Mouse (Mus musculus) limb, embryonic 15.5 days (tissue): ENCODE results near the gene Itgb6. TPM values are rescaled to one million over a fixed set of nuclear protein-coding genes. Genes with fewer than 3 reads are reported as not detected.

Experiments
- ATAC-seq: fragments of 200-750 bp; cut with Nextera tagmentation; 2 replicates; pipeline ENCODE4 v1.8.0; 2017; ENCODE audit warnings: low read depth, moderate TSS enrichment; ENCODE audit not compliant: insufficient number of reproducible peaks, low FRiP score, low TSS enrichment
- H3K27ac ChIP-seq: fragments of 300-500 bp; sonication (generic); 2 replicates; pipeline ENCODE4 v1.5.1; 2015; ENCODE audit warnings: moderate library complexity, mild to moderate bottlenecking, inconsistent platforms
- H3K27me3 ChIP-seq: fragments of 300-500 bp; sonication (generic); 2 replicates; pipeline ENCODE4 v1.6.1; 2015; ENCODE audit warnings: inconsistent platforms
- H3K36me3 ChIP-seq: fragments of 300-500 bp; sonication (generic); 2 replicates; pipeline ENCODE4 v1.6.1; 2015; ENCODE audit warnings: inconsistent platforms
- H3K4me1 ChIP-seq: fragments of 300-500 bp; sonication (generic); 2 replicates; pipeline ENCODE4 v1.6.1; 2015; ENCODE audit warnings: inconsistent platforms
- H3K4me2 ChIP-seq: fragments of 300-500 bp; sonication (generic); 2 replicates; pipeline ENCODE4 v1.6.1; 2015; ENCODE audit warnings: mild to moderate bottlenecking, inconsistent platforms
- H3K4me3 ChIP-seq: fragments of 300-500 bp; sonication (generic); 2 replicates; pipeline ENCODE4 v1.5.1; 2015; ENCODE audit warnings: mild to moderate bottlenecking, inconsistent platforms
- H3K9ac ChIP-seq: fragments of 300-500 bp; sonication (generic); 2 replicates; pipeline ENCODE4 v1.6.1; 2015; ENCODE audit warnings: inconsistent platforms
- H3K9me3 ChIP-seq: fragments of 300-500 bp; sonication (generic); 2 replicates; pipeline ENCODE4 v1.6.1; 2016; ENCODE audit warnings: inconsistent platforms
- WGBS: fragments of 180-500 bp; shearing (Covaris S2); methylation state at CpG from one replicate; pipeline ENCODE4 v1.1.7; 2015; 5-methylcytosine and 5-hydroxymethylcytosine counted together
- polyA plus RNA-seq: library from polyadenylated mRNA; unstranded; fragments of >200 nt; fragmentation: Nextera tagmentation; extraction: Ambion mirVana; gene quantifications from 2 replicates; pipeline ENCODE4 v1.2.1, GENCODE M21; 2015

Itgb6 gene
- polyA plus RNA-seq, 1 experiment from 2014 or later, result 3.7 TPM

GRCm38 (mm10) chr2:60728902-60729585 is 6.6 kb upstream of the Itgb6 start:
- no peak overlapping the region for H3K4me3 ChIP-seq
- H3K27me3 ChIP-seq, result no peaks in the 10 kb centered on the region
- H3K36me3 ChIP-seq, result no peaks in the 10 kb centered on the region
- H3K4me2 ChIP-seq, result no peak overlapping the region
- H3K4me1 ChIP-seq, result peaks cover 13% of the 10 kb centered on the region
- 28% methylated on average over 10 of the region's 10 CpGs for WGBS
- no peak for ATAC-seq
- H3K9me3 ChIP-seq, result no peaks in the 10 kb centered on the region
- H3K27ac ChIP-seq, result no peak overlapping the region
- H3K9ac ChIP-seq, result no peak overlapping the region

- Histone ChIP-seq H3K27me3 (no peaks in the 10 kb centered on the region), H3K9ac (no peak overlapping the region), H3K4me3 (no peak overlapping the region), H3K27ac (no peak overlapping the region), H3K36me3 (no peaks in the 10 kb centered on the region), H3K9me3 (no peaks in the 10 kb centered on the region), H3K4me2 (no peak overlapping the region), H3K4me1 (peaks cover 8% of the 10 kb centered on the region)
- ATAC-seq, result no peak
- 80% methylated on average over 2 of the region's 2 CpGs for WGBS
Observed at GRCm38 (mm10) chr2:60724660-60725059, 2.2 kb upstream of the Itgb6 start.

GRCm38 (mm10) chr2:60722967-60723366 is 524 bp upstream of the Itgb6 start:
- Histone ChIP-seq H3K36me3 (no peaks in the 10 kb centered on the region), H3K4me2 (no peak overlapping the region), H3K4me3 (no peak overlapping the region), H3K9me3 (no peaks in the 10 kb centered on the region), H3K9ac (no peak overlapping the region), H3K27me3 (no peaks in the 10 kb centered on the region), H3K27ac (peak overlapping the region; percentile 11; the same call in 1 of the 2 replicates), H3K4me1 (no peaks in the 10 kb centered on the region)
- ATAC-seq, result no peak
- 85% methylated on average over 3 of the region's 3 CpGs for WGBS

- Histone ChIP-seq H3K9ac (no peak overlapping the region), H3K4me1 (no peaks in the 10 kb centered on the region; the same call in 1 of the 2 replicates), H3K9me3 (no peaks in the 10 kb centered on the region), H3K4me3 (no peak overlapping the region), H3K27ac (no peak overlapping the region), H3K27me3 (no peaks in the 10 kb centered on the region), H3K36me3 (no peaks in the 10 kb centered on the region), H3K4me2 (no peak overlapping the region)
- 20% methylated on average over 5 of the region's 5 CpGs for WGBS
- ATAC-seq, result no peak
Observed at GRCm38 (mm10) chr2:60720906-60721305, 1.5 kb downstream of the Itgb6 start.

- H3K4me3 ChIP-seq, result no peak overlapping the region
- H3K27me3 ChIP-seq, result no peaks in the 10 kb centered on the region
- 71% methylated on average over 8 of the region's 8 CpGs for WGBS
- peaks cover 5% of the 10 kb centered on the region for H3K4me1 ChIP-seq
- no peak overlapping the region for H3K27ac ChIP-seq
- H3K9me3 ChIP-seq, result no peaks in the 10 kb centered on the region
- no peak for ATAC-seq
- H3K9ac ChIP-seq, result no peak overlapping the region
- H3K4me2 ChIP-seq, result no peak overlapping the region
- H3K36me3 ChIP-seq, result no peaks in the 10 kb centered on the region
Observed at GRCm38 (mm10) chr2:60720205-60720604, 2.2 kb downstream of the Itgb6 start.

GRCm38 (mm10) chr2:60717348-60717747 is 5.1 kb downstream of the Itgb6 start:
- Histone ChIP-seq H3K36me3 (no peaks in the 10 kb centered on the region), H3K9me3 (no peaks in the 10 kb centered on the region), H3K4me2 (no peak overlapping the region; the same call in 1 of the 2 replicates), H3K27ac (no peak overlapping the region), H3K4me1 (peaks cover 15% of the 10 kb centered on the region), H3K9ac (no peak overlapping the region), H3K27me3 (no peaks in the 10 kb centered on the region), H3K4me3 (no peak overlapping the region)
- 60% methylated on average over 13 of the region's 13 CpGs for WGBS
- no peak for ATAC-seq

- no peak overlapping the region for H3K4me3 ChIP-seq
- no peaks in the 10 kb centered on the region for H3K27me3 ChIP-seq
- no peak for ATAC-seq
- H3K9me3 ChIP-seq, result no peaks in the 10 kb centered on the region
- H3K4me2 ChIP-seq, result no peak overlapping the region
- H3K36me3 ChIP-seq, result no peaks in the 10 kb centered on the region
- H3K9ac ChIP-seq, result no peak overlapping the region
- H3K4me1 ChIP-seq, result peaks cover 15% of the 10 kb centered on the region
- H3K27ac ChIP-seq, result no peak overlapping the region
Observed at GRCm38 (mm10) chr2:60716549-60716948, 5.9 kb downstream of the Itgb6 start.

GRCm38 (mm10) chr2:60715771-60716170 is 6.7 kb downstream of the Itgb6 start:
- ATAC-seq, result no peak
- Histone ChIP-seq H3K4me3 (no peak overlapping the region), H3K36me3 (no peaks in the 10 kb centered on the region), H3K9me3 (no peaks in the 10 kb centered on the region), H3K4me1 (peaks cover 15% of the 10 kb centered on the region), H3K27me3 (no peaks in the 10 kb centered on the region), H3K27ac (no peak overlapping the region), H3K9ac (no peak overlapping the region), H3K4me2 (no peak overlapping the region)
- 68% methylated on average over 13 of the region's 13 CpGs for WGBS

- H3K4me2 ChIP-seq, result no peak overlapping the region
- peaks cover 15% of the 10 kb centered on the region for H3K4me1 ChIP-seq
- WGBS, result 29% methylated on average over 8 of the region's 8 CpGs
- no peak overlapping the region for H3K27ac ChIP-seq
- ATAC-seq, result no peak
- no peaks in the 10 kb centered on the region for H3K27me3 ChIP-seq
- H3K9ac ChIP-seq, result no peak overlapping the region
- no peaks in the 10 kb centered on the region for H3K9me3 ChIP-seq
- H3K36me3 ChIP-seq, result no peaks in the 10 kb centered on the region
- H3K4me3 ChIP-seq, result no peak overlapping the region
Observed at GRCm38 (mm10) chr2:60714971-60715502, 7.4 kb downstream of the Itgb6 start.

GRCm38 (mm10) chr2:60714475-60714874 is 8.0 kb downstream of the Itgb6 start:
- Histone ChIP-seq H3K4me3 (no peak overlapping the region), H3K4me1 (peaks cover 15% of the 10 kb centered on the region), H3K4me2 (no peak overlapping the region), H3K36me3 (no peaks in the 10 kb centered on the region), H3K9me3 (no peaks in the 10 kb centered on the region), H3K27ac (no peak overlapping the region), H3K9ac (no peak overlapping the region), H3K27me3 (no peaks in the 10 kb centered on the region)
- no peak for ATAC-seq
- 54% methylated on average over 7 of the region's 7 CpGs for WGBS

- Histone ChIP-seq H3K4me2 (no peak overlapping the region), H3K4me1 (peaks cover 15% of the 10 kb centered on the region), H3K36me3 (no peaks in the 10 kb centered on the region), H3K27ac (no peak overlapping the region), H3K9ac (no peak overlapping the region), H3K27me3 (no peaks in the 10 kb centered on the region), H3K9me3 (no peaks in the 10 kb centered on the region), H3K4me3 (no peak overlapping the region)
- no peak for ATAC-seq
- 28% methylated on average over 8 of the region's 8 CpGs for WGBS
Observed at GRCm38 (mm10) chr2:60713857-60714256, 8.6 kb downstream of the Itgb6 start.

- WGBS, result 78% methylated on average over 5 of the region's 5 CpGs
- Histone ChIP-seq H3K36me3 (no peaks in the 10 kb centered on the region), H3K4me3 (no peak overlapping the region), H3K27me3 (no peaks in the 10 kb centered on the region), H3K9ac (no peak overlapping the region), H3K27ac (no peak overlapping the region), H3K4me1 (peaks cover 15% of the 10 kb centered on the region), H3K9me3 (no peaks in the 10 kb centered on the region), H3K4me2 (no peak overlapping the region)
- no peak for ATAC-seq
Observed at GRCm38 (mm10) chr2:60712891-60713290, 9.6 kb downstream of the Itgb6 start.
